Mouse (Mus musculus) heart, embryonic 16.5 days (tissue): ENCODE data around the gene Renbp. TPM values are rescaled to one million over a fixed set of nuclear protein-coding genes. Genes with fewer than 3 reads are reported as not detected.

Experiments used
- ATAC-seq: fragments of 200-750 bp; cut with Nextera tagmentation; replicated peaks from 2 replicates; pipeline ENCODE4 v1.8.0; 2017; ENCODE audit warnings: moderate number of reproducible peaks; ENCODE audit not compliant: insufficient read depth, low FRiP score; ENCODE audit errors: extremely low read depth
- H3K27ac ChIP-seq: fragments of 300-500 bp; sonication (generic); 2 replicates; pipeline ENCODE4 v1.5.1; 2014; ENCODE audit warnings: mild to moderate bottlenecking, low read length, control low read depth, moderate library complexity
- H3K27me3 ChIP-seq: fragments of 300-500 bp; sonication (generic); 2 replicates; pipeline ENCODE4 v1.6.1; 2014; ENCODE audit warnings: low read length, mixed read lengths; ENCODE audit not compliant: control insufficient read depth, insufficient read depth
- H3K36me3 ChIP-seq: fragments of 300-500 bp; sonication (generic); 2 replicates; pipeline ENCODE4 v1.6.1; 2014; ENCODE audit not compliant: control insufficient read depth, insufficient read depth
- H3K4me1 ChIP-seq: fragments of 300-500 bp; sonication (generic); 2 replicates; pipeline ENCODE4 v1.6.1; 2014; ENCODE audit warnings: low read length, mixed read lengths; ENCODE audit not compliant: control insufficient read depth, insufficient read depth
- H3K4me2 ChIP-seq: fragments of 300-500 bp; sonication (generic); 2 replicates; pipeline ENCODE4 v1.6.1; 2014; ENCODE audit warnings: low read depth, mild to moderate bottlenecking, control low read depth, low read length
- H3K4me3 ChIP-seq: fragments of 300-500 bp; sonication (generic); 2 replicates; pipeline ENCODE4 v1.5.1; 2014; ENCODE audit warnings: mild to moderate bottlenecking, control low read depth, low read length
- H3K9ac ChIP-seq: fragments of 300-500 bp; sonication (generic); 2 replicates; pipeline ENCODE4 v1.6.1; 2014; ENCODE audit warnings: low read length, control low read depth
- H3K9me3 ChIP-seq: fragments of 300-500 bp; sonication (generic); replicated peaks from 2 replicates; pipeline ENCODE4 v1.6.1; 2016; ENCODE audit warnings: low read length; ENCODE audit not compliant: control insufficient read depth
- WGBS: fragments of 180-500 bp; shearing (Covaris S2); extraction: QIAGEN DNeasy Blood & Tissue Kit; methylation state at CpG from one replicate; pipeline ENCODE4 v1.1.7; 2014; 5-methylcytosine and 5-hydroxymethylcytosine counted together
- polyA plus RNA-seq: library from polyadenylated mRNA; unstranded; fragments of >200 nt; fragmentation: Nextera tagmentation; extraction: Ambion mirVana; gene quantifications from 2 replicates; pipeline ENCODE4 v1.2.1, GENCODE M21; 2015

The Renbp gene
- polyA plus RNA-seq, 1 experiment from 2014 or later = 61.1 TPM

- Histone ChIP-seq H3K4me1 (peaks cover 2% of the 10 kb centered on the region; the same call in 1 of the 2 replicates), H3K4me3 (no peak overlapping the region), H3K36me3 (no peaks in the 10 kb centered on the region), H3K4me2 (peak overlapping the region; percentile 49), H3K27ac (peak overlapping the region; percentile 27; the same call in 1 of the 2 replicates), H3K9me3 (no peaks in the 10 kb centered on the region), H3K27me3 (no peaks in the 10 kb centered on the region; the same call in 1 of the 2 replicates), H3K9ac (no peak overlapping the region)
- 68% methylated on average over 2 of the region's 2 CpGs for WGBS
- ATAC-seq = no peak
Observed at GRCm38 (mm10) chrX:73911588-73911987, 19.1 kb downstream of the Renbp start.

DNA sequence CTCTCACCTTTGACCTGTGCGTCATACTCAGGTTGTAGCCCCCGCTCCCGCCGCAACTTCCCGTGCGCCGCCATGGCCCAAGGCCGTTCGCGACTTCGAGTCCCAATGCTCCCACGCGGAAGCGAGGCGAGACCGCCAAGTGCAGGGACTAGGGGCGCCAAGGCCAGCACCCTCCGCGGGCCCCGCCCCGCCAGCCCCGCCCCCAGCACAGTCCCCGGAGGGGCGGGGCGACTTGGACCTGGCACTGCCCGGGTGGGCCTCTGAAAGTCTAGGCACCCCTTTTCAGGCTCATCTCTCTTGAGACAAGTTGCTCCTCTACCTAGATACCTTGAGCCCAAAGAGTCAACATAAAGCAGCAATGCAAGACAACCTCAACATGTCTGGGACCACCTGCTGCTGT, 19.5 kb downstream of the Renbp start:
- no peaks in the 10 kb centered on the region; the same call in 1 of the 2 replicates for H3K27me3 ChIP-seq
- WGBS = 10% methylated on average over 26 of the region's 26 CpGs
- no peaks in the 10 kb centered on the region for H3K9me3 ChIP-seq
- H3K27ac ChIP-seq = peak overlapping the region; percentile 27; the same call in 1 of the 2 replicates
- peak overlapping the region; percentile 9; the same call in 1 of the 2 replicates for H3K4me3 ChIP-seq
- no peaks in the 10 kb centered on the region for H3K36me3 ChIP-seq
- H3K4me2 ChIP-seq = peak overlapping the region; percentile 49
- H3K4me1 ChIP-seq = peaks cover 2% of the 10 kb centered on the region; the same call in 1 of the 2 replicates
- H3K9ac ChIP-seq = no peak overlapping the region
- no peak for ATAC-seq

GRCm38 (mm10) chrX:73910451-73910850, 20.2 kb downstream of the Renbp start:
- ATAC-seq = no peak
- H3K9ac ChIP-seq = no peak overlapping the region
- peaks cover 2% of the 10 kb centered on the region; the same call in 1 of the 2 replicates for H3K4me1 ChIP-seq
- peak overlapping the region; percentile 9; the same call in 1 of the 2 replicates for H3K4me3 ChIP-seq
- no peak overlapping the region for H3K27ac ChIP-seq
- no peaks in the 10 kb centered on the region; the same call in 1 of the 2 replicates for H3K27me3 ChIP-seq
- peak overlapping the region; percentile 49; the same call in 1 of the 2 replicates for H3K4me2 ChIP-seq
- H3K9me3 ChIP-seq = no peaks in the 10 kb centered on the region
- H3K36me3 ChIP-seq = no peaks in the 10 kb centered on the region

- Histone ChIP-seq H3K9me3 (no peaks in the 10 kb centered on the region), H3K27ac (no peak overlapping the region), H3K27me3 (no peaks in the 10 kb centered on the region; the same call in 1 of the 2 replicates), H3K9ac (no peak overlapping the region), H3K4me3 (no peak overlapping the region), H3K4me2 (peak overlapping the region; percentile 49; the same call in 1 of the 2 replicates), H3K36me3 (no peaks in the 10 kb centered on the region), H3K4me1 (peaks cover 2% of the 10 kb centered on the region; the same call in 1 of the 2 replicates)
- WGBS = 78% methylated on average over 1 of the region's 1 CpGs
- ATAC-seq = no peak
Observed at GRCm38 (mm10) chrX:73910049-73910448, 20.6 kb downstream of the Renbp start.

DNA sequence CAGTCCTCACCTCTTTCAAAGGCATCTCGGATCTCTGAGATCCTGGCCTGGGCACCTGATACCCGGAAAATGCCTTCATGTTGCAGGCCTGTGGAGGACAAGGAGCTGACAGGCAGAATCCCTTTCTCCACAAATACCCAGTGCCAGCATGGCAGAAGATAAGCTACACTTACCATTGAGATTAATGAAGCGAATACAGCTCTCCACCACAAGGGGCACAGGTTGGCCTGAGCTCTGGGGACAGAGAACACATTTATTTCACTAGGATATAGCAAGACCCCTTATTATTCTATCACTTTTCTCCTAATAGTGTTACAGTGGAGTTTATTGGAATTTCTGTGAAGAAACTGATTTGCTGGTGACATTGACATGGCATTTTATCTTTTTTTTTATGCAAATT, 32.7 kb downstream of the Renbp start:
- 41% methylated on average over 3 of the region's 3 CpGs for WGBS
- Histone ChIP-seq H3K27ac (no peak overlapping the region), H3K4me3 (no peak overlapping the region), H3K4me1 (no peaks in the 10 kb centered on the region), H3K36me3 (no peaks in the 10 kb centered on the region), H3K27me3 (no peaks in the 10 kb centered on the region), H3K9me3 (no peaks in the 10 kb centered on the region), H3K4me2 (no peak overlapping the region), H3K9ac (no peak overlapping the region)
- no peak for ATAC-seq

- Histone ChIP-seq H3K4me3 (no peak within 1 kb of the TSS), H3K4me2 (no peak within 1 kb of the TSS), H3K9me3 (no peaks in the 10 kb centered on the region), H3K27me3 (peaks cover 3% of the 10 kb centered on the region), H3K9ac (no peak within 1 kb of the TSS), H3K4me1 (no peaks in the 10 kb centered on the region), H3K36me3 (no peaks in the 10 kb centered on the region), H3K27ac (no peak within 1 kb of the TSS)
- 9% methylated on average over 2 of the region's 2 CpGs for WGBS
- ATAC-seq = no peak
Observed at GRCm38 (mm10) chrX:73895719-73896118, 34.9 kb downstream of the Renbp start, which contains the start of gene L1cam. TSS of gene L1cam (minus strand) at chrX:73896105.

GRCm38 (mm10) chrX:73892833-73893232, 37.8 kb downstream of the Renbp start:
- WGBS = 84% methylated on average over 14 of the region's 14 CpGs
- H3K9me3 ChIP-seq = no peaks in the 10 kb centered on the region
- no peak for ATAC-seq

GRCm38 (mm10) chrX:73891551-73892152, 39.0 kb downstream of the Renbp start, which contains the start of gene Avpr2:
TSS of gene Avpr2 (plus strand) at chrX:73892102.
- Histone ChIP-seq H3K4me2 (no peak within 1 kb of the TSS), H3K27ac (no peak within 1 kb of the TSS)
- WGBS = 58% methylated on average over 6 of the region's 6 CpGs

More at GRCm38 (mm10) chrX:73892833-73893232, 37.8 kb downstream of the Renbp start:
- no peaks in the 10 kb centered on the region for H3K36me3 ChIP-seq
- H3K4me3 ChIP-seq = no peak overlapping the region
- H3K27me3 ChIP-seq = peaks cover 3% of the 10 kb centered on the region
- no peaks in the 10 kb centered on the region for H3K4me1 ChIP-seq
- H3K27ac ChIP-seq = no peak overlapping the region
- no peak overlapping the region for H3K4me2 ChIP-seq
- H3K9ac ChIP-seq = no peak overlapping the region

GRCm38 (mm10) chrX:73881463-73881862, 49.2 kb downstream of the Renbp start:
- H3K9me3 ChIP-seq = no peaks in the 10 kb centered on the region
- no peaks in the 10 kb centered on the region for H3K4me1 ChIP-seq
- 24% methylated on average over 6 of the region's 6 CpGs for WGBS
- no peak for ATAC-seq
- H3K36me3 ChIP-seq = no peaks in the 10 kb centered on the region
- H3K4me3 ChIP-seq = no peak overlapping the region
- H3K27ac ChIP-seq = no peak overlapping the region
- no peak overlapping the region for H3K4me2 ChIP-seq
- no peak overlapping the region for H3K9ac ChIP-seq
- H3K27me3 ChIP-seq = peaks cover 18% of the 10 kb centered on the region

More at GRCm38 (mm10) chrX:73891551-73892152, 39.0 kb downstream of the Renbp start, which contains the start of gene Avpr2:
- Histone ChIP-seq H3K9ac (no peak within 1 kb of the TSS), H3K4me3 (no peak within 1 kb of the TSS), H3K9me3 (no peaks in the 10 kb centered on the region), H3K27me3 (peaks cover 3% of the 10 kb centered on the region), H3K4me1 (no peaks in the 10 kb centered on the region), H3K36me3 (no peaks in the 10 kb centered on the region)
- ATAC-seq = no peak
